Mouse (Mus musculus): ENCODE results near the gene Pdk1. TPM values are rescaled to one million over a fixed set of nuclear protein-coding genes. Genes with fewer than 3 reads are reported as not detected.
"Not testable (repeated sequence)": the region's sequence is repeated elsewhere in the genome, so short reads cannot be mapped to it uniquely, and the experiment has no call there.

Gene Pdk1
- polyA plus RNA-seq, 2 experiments, result 16.0 to 53.2 TPM

DNA sequence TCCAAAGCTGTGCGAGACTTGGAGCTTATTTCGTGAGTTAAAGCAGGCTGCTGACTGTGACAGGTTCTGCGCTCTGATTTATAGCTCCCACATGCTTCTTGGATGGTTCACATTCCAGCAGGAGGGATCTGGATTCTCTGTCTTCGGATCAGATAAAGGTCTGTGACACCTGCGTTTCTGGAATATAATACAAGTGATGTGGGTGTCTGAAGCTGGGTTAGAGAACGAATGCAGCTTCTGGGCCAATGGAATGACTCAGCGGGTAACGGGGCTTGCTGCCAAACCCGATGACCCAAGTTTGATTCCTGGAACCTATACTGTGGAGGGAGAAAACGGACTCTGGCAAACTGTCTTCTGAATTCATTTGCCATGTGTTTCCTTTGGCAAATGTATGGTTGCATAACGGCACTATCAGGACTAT, 46.2 kb downstream of the Pdk1 start:
- no peak for DNase-seq (ENCODE audit: low read depth in 3 of 3, low spot score in 3 of 3)
- TF ChIP-seq CTCF (IDR thresholded peaks at IDR 0.05; ENCODE audit: low read depth), result no peak
- no peak for TF ChIP-seq EP300 (IDR thresholded peaks at IDR 0.05; ENCODE audit: low read depth)
- Histone ChIP-seq H3K4me2 (ENCODE audit: low read depth) (no peak overlapping the region), H3K9me3 (ENCODE audit: control insufficient read depth, low read length) (no peaks in the 10 kb centered on the region), H3K36me3 (replicated peaks; ENCODE audit: control insufficient read depth, insufficient read depth, low read depth) (no peaks in the 10 kb centered on the region), H3K4me1 (replicated peaks; ENCODE audit: control insufficient read depth in 2 of 2, insufficient read depth in 2 of 2, low read length in 1 of 2) (no peaks in the 10 kb centered on the region), H3K4me3 (ENCODE audit: insufficient read depth in 1 of 2, low read depth in 2 of 2, low read length in 2 of 2) (no peak overlapping the region), H3K27ac (no peak overlapping the region), H3K27me3 (ENCODE audit: control insufficient read depth, insufficient read depth, low read length) (no peaks in the 10 kb centered on the region), H3K9ac (replicated peaks) (no peak overlapping the region)
- WGBS (ENCODE audit: insufficient replicate concordance), result 73% methylated on average over 11 of the region's 11 CpGs
- ATAC-seq (ENCODE audit: insufficient read depth), result no peak

DNA sequence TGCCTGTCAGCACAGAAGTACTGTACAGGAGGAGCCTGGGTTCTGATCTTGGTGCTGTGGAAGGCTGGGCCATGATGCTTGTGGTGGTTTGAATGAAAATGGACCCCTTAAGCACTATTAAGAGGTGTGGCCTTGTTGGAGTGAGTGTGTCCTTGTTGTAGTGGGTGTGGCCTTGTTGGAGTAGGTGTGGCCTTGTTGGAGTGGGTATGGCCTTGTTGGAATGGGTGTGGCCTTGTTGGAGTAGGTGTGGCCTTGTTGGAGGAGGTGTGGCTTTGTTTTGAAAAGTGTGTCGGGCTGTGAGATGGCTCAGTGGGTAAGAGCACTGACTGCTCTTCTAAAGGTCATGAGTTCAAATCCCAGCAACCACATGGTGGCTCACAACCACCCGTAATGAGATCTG, 51.9 kb downstream of the Pdk1 start:
- not testable (repeated sequence) for H3K27ac ChIP-seq; DNase-seq (ENCODE audit: low read depth in 3 of 3, low spot score in 3 of 3); H3K4me1 ChIP-seq (replicated peaks; ENCODE audit: control insufficient read depth in 2 of 2, insufficient read depth in 2 of 2, low read length in 1 of 2); H3K36me3 ChIP-seq (replicated peaks; ENCODE audit: control insufficient read depth, insufficient read depth, low read depth); H3K4me2 ChIP-seq (ENCODE audit: low read depth); H3K9me3 ChIP-seq (ENCODE audit: control insufficient read depth, low read length); ATAC-seq (ENCODE audit: insufficient read depth); H3K9ac ChIP-seq (replicated peaks); H3K4me3 ChIP-seq (ENCODE audit: insufficient read depth in 1 of 2, low read depth in 2 of 2, low read length in 2 of 2); H3K27me3 ChIP-seq (ENCODE audit: control insufficient read depth, insufficient read depth, low read length)
- 72% methylated on average over 2 of the region's 2 CpGs for WGBS (ENCODE audit: insufficient replicate concordance)

DNA sequence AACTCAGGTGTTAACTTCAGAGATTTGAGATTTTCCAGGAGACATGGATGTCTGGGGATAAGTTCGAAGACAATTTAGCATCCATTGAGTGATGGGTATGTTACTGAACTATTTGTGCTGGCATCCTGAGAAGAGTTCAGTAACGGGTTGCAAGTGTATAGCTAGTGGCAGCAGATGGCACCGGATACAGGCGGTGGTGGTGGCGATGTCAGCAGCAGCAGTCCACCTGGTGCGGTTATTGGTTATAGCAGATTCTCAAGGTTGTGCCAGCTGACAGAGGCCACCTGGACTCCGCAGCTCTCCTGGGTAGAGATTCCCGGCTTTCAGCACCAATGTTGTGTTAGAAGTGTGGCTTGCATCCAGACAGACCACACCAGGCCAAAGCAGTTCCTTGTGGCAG, 61.0 kb downstream of the Pdk1 start:
- no peak overlapping the region for H3K9ac ChIP-seq (replicated peaks)
- DNase-seq (ENCODE audit: low read depth in 3 of 3, low spot score in 3 of 3) (no peak), ATAC-seq (ENCODE audit: insufficient read depth) (no peak)
- H3K4me3 ChIP-seq (ENCODE audit: insufficient read depth in 1 of 2, low read depth in 2 of 2, low read length in 2 of 2), result no peak overlapping the region
- H3K4me1 ChIP-seq (replicated peaks; ENCODE audit: control insufficient read depth in 2 of 2, insufficient read depth in 2 of 2, low read length in 1 of 2), result no peaks in the 10 kb centered on the region
- H3K9me3 ChIP-seq (ENCODE audit: control insufficient read depth, low read length), result no peaks in the 10 kb centered on the region
- H3K36me3 ChIP-seq (replicated peaks; ENCODE audit: control insufficient read depth, insufficient read depth, low read depth), result no peaks in the 10 kb centered on the region
- TF ChIP-seq CTCF (IDR thresholded peaks at IDR 0.05; ENCODE audit: low read depth), result no peak
- no peak for TF ChIP-seq EP300 (IDR thresholded peaks at IDR 0.05; ENCODE audit: low read depth)
- H3K4me2 ChIP-seq (ENCODE audit: low read depth), result no peak overlapping the region
- no peaks in the 10 kb centered on the region for H3K27me3 ChIP-seq (ENCODE audit: control insufficient read depth, insufficient read depth, low read length)
- no peak overlapping the region for H3K27ac ChIP-seq
- WGBS (ENCODE audit: insufficient replicate concordance), result 70% methylated on average over 8 of the region's 8 CpGs

DNA sequence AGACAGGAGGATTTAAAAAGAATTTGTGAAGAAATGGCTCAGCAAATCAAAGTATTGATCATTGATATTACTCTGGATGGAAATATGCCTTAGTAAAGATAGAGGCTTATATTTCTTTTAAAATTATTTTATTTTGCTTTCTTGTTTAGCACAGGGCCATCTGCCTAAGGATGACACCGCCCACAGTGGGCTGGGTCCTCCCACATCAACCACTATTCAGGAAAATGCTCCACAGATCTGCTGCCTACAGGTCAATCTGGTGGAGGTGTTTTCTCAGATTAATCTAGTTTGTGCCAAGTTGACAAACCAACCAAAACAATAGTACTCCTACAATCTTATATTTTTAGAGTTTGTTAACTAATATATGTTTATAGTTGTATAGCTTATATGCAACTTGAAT, 63.7 kb downstream of the Pdk1 start:
- no peak for DNase-seq (ENCODE audit: low read depth in 3 of 3, low spot score in 3 of 3)
- H3K36me3 ChIP-seq (replicated peaks; ENCODE audit: control insufficient read depth, insufficient read depth, low read depth), result no peaks in the 10 kb centered on the region
- no peaks in the 10 kb centered on the region for H3K27me3 ChIP-seq (ENCODE audit: control insufficient read depth, insufficient read depth, low read length)
- H3K9ac ChIP-seq (replicated peaks), result no peak overlapping the region
- H3K27ac ChIP-seq, result no peak overlapping the region
- WGBS (ENCODE audit: insufficient replicate concordance), result 59% methylated on average over 1 of the region's 1 CpGs
- no peak overlapping the region for H3K4me2 ChIP-seq (ENCODE audit: low read depth)
- H3K9me3 ChIP-seq (ENCODE audit: control insufficient read depth, low read length), result no peaks in the 10 kb centered on the region
- H3K4me3 ChIP-seq (ENCODE audit: insufficient read depth in 1 of 2, low read depth in 2 of 2, low read length in 2 of 2), result no peak overlapping the region
- TF ChIP-seq CTCF (IDR thresholded peaks at IDR 0.05; ENCODE audit: low read depth) (no peak), EP300 (IDR thresholded peaks at IDR 0.05; ENCODE audit: low read depth) (no peak)
- ATAC-seq (ENCODE audit: insufficient read depth), result no peak
- no peaks in the 10 kb centered on the region for H3K4me1 ChIP-seq (replicated peaks; ENCODE audit: control insufficient read depth in 2 of 2, insufficient read depth in 2 of 2, low read length in 1 of 2)

- TF ChIP-seq CTCF (IDR thresholded peaks at IDR 0.05; ENCODE audit: low read depth) (no peak), EP300 (IDR thresholded peaks at IDR 0.05; ENCODE audit: low read depth) (no peak)
- DNase-seq (ENCODE audit: low read depth in 3 of 3, low spot score in 3 of 3), result no peak
These were observed 64.8 kb downstream of the Pdk1 start for GRCm38 (mm10) chr2:71937649-71938308.

More at GRCm38 (mm10) chr2:71937649-71938308, 64.8 kb downstream of the Pdk1 start:
- no peak overlapping the region for H3K9ac ChIP-seq (replicated peaks)
- no peak overlapping the region for H3K4me3 ChIP-seq (ENCODE audit: insufficient read depth in 1 of 2, low read depth in 2 of 2, low read length in 2 of 2)
- no peaks in the 10 kb centered on the region for H3K4me1 ChIP-seq (replicated peaks; ENCODE audit: control insufficient read depth in 2 of 2, insufficient read depth in 2 of 2, low read length in 1 of 2)
- 68% methylated on average over 3 of the region's 3 CpGs for WGBS (ENCODE audit: insufficient replicate concordance)
- no peak for ATAC-seq (ENCODE audit: insufficient read depth)
- no peaks in the 10 kb centered on the region for H3K9me3 ChIP-seq (ENCODE audit: control insufficient read depth, low read length)
- no peaks in the 10 kb centered on the region for H3K27me3 ChIP-seq (ENCODE audit: control insufficient read depth, insufficient read depth, low read length)
- no peak overlapping the region for H3K4me2 ChIP-seq (ENCODE audit: low read depth)
- H3K27ac ChIP-seq, result no peak overlapping the region
- no peaks in the 10 kb centered on the region for H3K36me3 ChIP-seq (replicated peaks; ENCODE audit: control insufficient read depth, insufficient read depth, low read depth)

Measured in liver, embryonic 14.5 days (tissue).